Mouse (Mus musculus) c-Kit-positive CD71-positive TER-119-negative erythroid progenitor cells, embryonic 14.5 days (primary cell): Measurements from ENCODE around the gene Gm9268.
"Not testable (repeated sequence)": the region's sequence is repeated elsewhere in the genome, so short reads cannot be mapped to it uniquely, and the experiment has no call there.

Experiments used
- DNase-seq: peaks from one replicate; pipeline ENCODE4 v3.0.0-alpha.2; 2013; ENCODE audit warnings: low read depth

The Gm9268 gene

DNA sequence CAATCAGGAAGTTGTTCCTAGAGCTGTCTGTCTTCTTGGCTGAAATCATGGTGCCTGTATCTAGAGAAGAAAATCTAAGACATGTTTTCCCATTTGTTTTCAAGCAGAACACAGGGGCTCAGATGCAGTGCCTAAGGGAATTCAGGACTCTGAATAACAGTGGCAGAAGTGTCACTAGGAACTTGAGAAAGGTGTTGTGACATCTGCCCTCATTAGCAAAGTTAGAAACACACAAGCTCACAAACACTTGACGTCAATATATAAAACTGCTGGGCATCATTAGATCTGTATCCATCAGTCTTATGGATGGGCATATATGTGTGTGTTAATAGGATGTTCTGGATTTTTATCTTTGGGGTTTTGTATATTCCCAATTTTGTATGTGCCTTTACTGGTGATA, at the start of gene Gm9268:
Gm9268 (plus strand) TSS at position 301 of the 400 bp plus-strand sequence.
- not testable (repeated sequence) for DNase-seq

DNA sequence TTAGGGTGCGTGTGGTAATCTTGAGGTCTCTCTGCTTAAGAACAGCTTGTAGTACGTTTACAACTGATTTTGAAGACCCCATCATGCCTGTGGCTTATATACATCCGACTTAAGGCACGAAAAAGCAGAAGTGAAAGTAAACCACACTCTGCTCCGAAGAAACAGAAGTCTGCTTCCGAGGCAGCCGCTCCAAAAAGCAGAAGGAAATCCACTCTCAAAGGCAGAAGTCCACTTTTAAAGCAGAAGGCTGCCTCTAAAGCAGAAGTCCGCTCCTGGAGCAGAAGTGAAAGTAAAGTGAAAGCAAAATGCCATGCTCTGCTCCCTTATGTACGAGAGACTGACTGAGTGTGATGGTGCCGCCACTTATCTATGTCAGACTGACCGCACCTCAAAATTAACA, 38.5 kb upstream of the Gm9268 start:
- DNase-seq, result no peak

DNA sequence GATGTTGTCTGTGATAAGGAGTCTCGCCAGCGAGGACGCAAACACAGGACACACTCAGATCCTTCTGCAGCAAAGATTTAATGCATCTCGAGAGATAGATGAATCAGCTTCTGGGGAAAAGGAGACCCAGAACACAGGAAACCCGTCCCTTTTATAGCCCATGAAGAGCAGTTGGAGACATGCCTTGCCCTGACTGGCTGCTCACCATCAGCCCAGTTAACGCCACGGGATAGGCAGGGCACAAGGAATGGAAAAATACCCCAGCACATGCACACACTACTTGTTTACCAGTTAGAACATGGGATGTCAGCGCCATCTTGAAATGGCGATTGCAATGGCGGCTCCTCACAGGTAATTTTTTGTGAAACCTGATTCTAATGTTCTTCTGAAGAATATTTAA, 37.8 kb upstream of the Gm9268 start:
- no peak for DNase-seq

DNA sequence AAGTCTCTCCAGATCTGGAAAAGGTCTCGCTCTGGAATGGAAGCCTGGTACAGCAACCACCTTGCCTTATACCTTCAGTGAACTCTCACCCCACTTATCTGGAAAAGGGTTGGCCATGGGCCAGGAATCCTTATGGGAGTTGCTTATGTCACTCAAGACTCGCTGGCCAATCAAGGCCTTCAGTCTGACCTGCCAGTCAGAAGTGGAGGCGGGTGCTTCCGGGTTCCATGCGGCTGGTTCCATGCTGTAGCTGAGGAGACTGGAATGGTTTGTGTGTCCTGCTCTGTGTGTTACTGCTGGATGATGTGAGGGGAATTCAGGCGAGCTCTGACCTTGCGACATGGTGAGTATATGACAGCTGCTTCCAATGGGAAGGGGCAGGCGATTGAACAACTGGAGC, 59.3 kb downstream of the Gm9268 start:
- no peak for DNase-seq
